Mouse (Mus musculus) hindbrain, embryonic 14.5 days (tissue): Measurements from ENCODE around the gene Clec5a. TPM values are rescaled to one million over a fixed set of nuclear protein-coding genes. Genes with fewer than 3 reads are reported as not detected.

Experiments used
- polyA plus RNA-seq: library from polyadenylated mRNA; unstranded; fragments of >200 nt; fragmentation: Nextera tagmentation; extraction: Ambion mirVana; gene quantifications from 2 replicates; pipeline ENCODE4 v1.2.1, GENCODE M21; 2014

Clec5a gene
- polyA plus RNA-seq, 1 experiment from 2014 or later, result 0.25 TPM

Other genes with a start within 250 kb of the Clec5a start
- 19.9 and 23.2 TPM in 2 replicates for gene E330009J07Rik, start 149.7 kb downstream of the Clec5a start, polyA plus RNA-seq
- gene Wee2, start 146.7 kb downstream of the Clec5a start, polyA plus RNA-seq, result 0.13 and 0.17 TPM in 2 replicates
- 78.7 and 85.7 TPM in 2 replicates for gene Ssbp1, start 114.5 kb downstream of the Clec5a start, polyA plus RNA-seq
- gene Tas2r137, start 94.6 kb downstream of the Clec5a start, polyA plus RNA-seq, result 0.24 and 0.33 TPM in 2 replicates
- gene Tas2r108, start 92.3 kb downstream of the Clec5a start, polyA plus RNA-seq, result not detected in 2 replicates
- gene Prss37, start 66.3 kb downstream of the Clec5a start, polyA plus RNA-seq, result not detected in 2 replicates
- gene Olfr461, start 30.8 kb downstream of the Clec5a start, polyA plus RNA-seq, result 0.08 and 0.13 TPM in 2 replicates
- gene Olfr460, start 16.3 kb downstream of the Clec5a start, polyA plus RNA-seq, result not detected in 2 replicates
- gene Tas2r138, start 27.5 kb upstream of the Clec5a start, polyA plus RNA-seq, result not detected in 2 replicates
- 0.13 and 0.28 TPM in 2 replicates for gene Mgam, start 43.0 kb upstream of the Clec5a start, polyA plus RNA-seq